Comparison of ENCODE assay signal across 28 mouse cellular contexts in genomic region chr16:58005740-58006139, GRCm38 (mm10).
DNase-seq lines count a peak whose midpoint lies in the region; ATAC-seq and TF ChIP-seq lines count a peak whose summit lies in the region.
"Had no signal": no experiment of that assay in that cellular context is flagged by ENCODE, and none has a peak within 500 bp of the region (broad histone marks: within the 10 kb centered on the region; RNA-seq: fewer than 3 reads in every experiment).

No protein-coding gene starts in this region.

- intact Hi-C loops in left cerebral cortex, postnatal 4 days (cut with DNase I) = no loop called here
- intact Hi-C loops in left cerebral cortex, postnatal 36 days (cut with DNase I) = no loop called here

- no peaks in the 10 kb centered on the region for H3K4me1 ChIP-seq in forebrain, embryonic 15.5 days
- no peaks in the 10 kb centered on the region for H3K4me1 ChIP-seq in forebrain, embryonic 11.5 days (replicated peaks; ENCODE audit: control insufficient read depth, insufficient read depth, low read length)
- no peaks in the 10 kb centered on the region for H3K4me1 ChIP-seq in embryonic fibroblast, embryonic 13.5 days (ENCODE audit: control insufficient read depth, insufficient read depth, low read length)
- H3K4me1 ChIP-seq: embryonic facial prominence, embryonic 15.5 days; hindbrain, embryonic 10.5 days; hindbrain, embryonic 15.5 days; kidney, embryonic 15.5 days; midbrain, embryonic 13.5 days; neural tube, embryonic 13.5 days had no signal

- no peaks in the 10 kb centered on the region for H3K27me3 ChIP-seq in forebrain, embryonic 15.5 days
- H3K27me3 ChIP-seq in forebrain, embryonic 11.5 days (ENCODE audit: control insufficient read depth, insufficient read depth, low read length) = no peaks in the 10 kb centered on the region
- H3K27me3 ChIP-seq: embryonic facial prominence, embryonic 15.5 days; hindbrain, embryonic 15.5 days; kidney, embryonic 15.5 days; midbrain, embryonic 13.5 days; neural tube, embryonic 13.5 days had no signal

- H3K36me3 ChIP-seq in forebrain, embryonic 15.5 days = no peaks in the 10 kb centered on the region
- no peaks in the 10 kb centered on the region for H3K36me3 ChIP-seq in forebrain, embryonic 11.5 days (ENCODE audit: control insufficient read depth, insufficient read depth, low read length)
- H3K36me3 ChIP-seq: embryonic facial prominence, embryonic 15.5 days; hindbrain, embryonic 10.5 days; hindbrain, embryonic 15.5 days; kidney, embryonic 15.5 days; midbrain, embryonic 13.5 days; neural tube, embryonic 13.5 days had no signal

- H3K4me3 ChIP-seq in forebrain, embryonic 15.5 days = no peak overlapping the region
- no peak overlapping the region for H3K4me3 ChIP-seq in forebrain, embryonic 11.5 days (ENCODE audit: low read depth, low read length)
- no peak overlapping the region for H3K4me3 ChIP-seq in embryonic fibroblast, embryonic 13.5 days (ENCODE audit: insufficient read depth, low read length)
- H3K4me3 ChIP-seq: embryonic facial prominence, embryonic 15.5 days; hindbrain, embryonic 10.5 days; hindbrain, embryonic 15.5 days; kidney, embryonic 15.5 days; midbrain, embryonic 13.5 days; neural tube, embryonic 13.5 days had no signal

- no peaks in the 10 kb centered on the region for H3K9me3 ChIP-seq in forebrain, embryonic 15.5 days
- no peaks in the 10 kb centered on the region for H3K9me3 ChIP-seq in forebrain, embryonic 11.5 days (ENCODE audit: control insufficient read depth, low read length)
- H3K9me3 ChIP-seq: embryonic facial prominence, embryonic 15.5 days; hindbrain, embryonic 10.5 days; hindbrain, embryonic 15.5 days; kidney, embryonic 15.5 days; midbrain, embryonic 13.5 days; neural tube, embryonic 13.5 days had no signal

- no peak for TF ChIP-seq CTCF in embryonic fibroblast, embryonic 13.5 days (IDR thresholded peaks at IDR 0.05; ENCODE audit: borderline replicate concordance, insufficient read depth, low read length)

- 0 out of 2 replicates have a peak, but pooled peaks have one; percentile 41 for ATAC-seq in forebrain, embryonic 15.5 days (replicated peaks)
- ATAC-seq in forebrain, embryonic 11.5 days (replicated peaks; ENCODE audit: low FRiP score) = no peak
- no peak for ATAC-seq in erythroid progenitor cell, adult 5-6 weeks (replicated peaks; ENCODE audit: low FRiP score, poor library complexity, severe bottlenecking)
- ATAC-seq: inflammation-experienced regulatory T-cells, adult 6 months; midbrain, embryonic 13.5 days had no signal

- no peak overlapping the region for H3K27ac ChIP-seq in forebrain, embryonic 15.5 days (replicated peaks)
- no peak overlapping the region for H3K27ac ChIP-seq in forebrain, embryonic 11.5 days (ENCODE audit: low read depth, low read length)
- H3K27ac ChIP-seq in embryonic fibroblast, embryonic 13.5 days (ENCODE audit: insufficient read depth, low read length) = 0 out of 2 replicates have a peak overlapping the region, but pooled peaks have one; percentile 18
- H3K27ac ChIP-seq: embryonic facial prominence, embryonic 15.5 days; hindbrain, embryonic 10.5 days; hindbrain, embryonic 15.5 days; kidney, embryonic 15.5 days; liver, embryonic 14.5 days; macrophage; midbrain, embryonic 13.5 days; neural tube, embryonic 13.5 days had no signal

- H3K4me2 ChIP-seq in forebrain, embryonic 15.5 days (replicated peaks) = no peak overlapping the region
- no peak overlapping the region for H3K4me2 ChIP-seq in forebrain, embryonic 11.5 days (ENCODE audit: low read depth, low read length, severe bottlenecking)
- H3K4me2 ChIP-seq: embryonic facial prominence, embryonic 15.5 days; hindbrain, embryonic 15.5 days; kidney, embryonic 15.5 days; midbrain, embryonic 13.5 days; neural tube, embryonic 13.5 days had no signal

- TF ChIP-seq POLR2A in embryonic fibroblast, embryonic 13.5 days (IDR thresholded peaks at IDR 0.05; ENCODE audit: low read depth, low read length) = no peak

- no peak overlapping the region for H3K9ac ChIP-seq in forebrain, embryonic 15.5 days (replicated peaks)
- no peak overlapping the region for H3K9ac ChIP-seq in forebrain, embryonic 11.5 days (ENCODE audit: low read length)
- H3K9ac ChIP-seq: embryonic facial prominence, embryonic 15.5 days; hindbrain, embryonic 15.5 days; kidney, embryonic 15.5 days; liver, embryonic 14.5 days; midbrain, embryonic 13.5 days; neural tube, embryonic 13.5 days had no signal

- DNase-seq in forebrain, embryonic 11.5 days (ENCODE audit: low spot score) = no peak
- DNase-seq in left cerebral cortex, postnatal 4 days = peak; percentile 1
- DNase-seq in left cerebral cortex, postnatal 36 days (ENCODE audit: low spot score in 2 of 2) = no peak
- DNase-seq: adrenal gland, adult 8-10 months; B cell, adult 2 months; cerebellum, adult 11 months; cerebellum, adult 9-10 months; gastrocnemius, postnatal 10 days; heart, postnatal 14 days; kidney, adult 18-20 months; kidney, postnatal 25 days; liver; lung, adult 2 months; lung, postnatal 10 days; right cerebral cortex, postnatal 14 days; thymus, postnatal 4 days had no signal

- 67% methylated on average over 3 of the region's 3 CpGs for WGBS in forebrain, embryonic 15.5 days
- 83% methylated on average over 3 of the region's 3 CpGs for WGBS in forebrain, embryonic 11.5 days
